13 mouse cellular contexts compared by ENCODE assay signal in genomic region chr13:49364716-49365115, GRCm38 (mm10). TPM values are rescaled to one million over a fixed set of nuclear protein-coding genes. Genes with fewer than 3 reads are reported as not detected.
DNase-seq lines count a peak whose midpoint lies in the region; ATAC-seq and TF ChIP-seq lines count a peak whose summit lies in the region.
"Had no signal": no experiment of that assay in that cellular context is flagged by ENCODE, and none has a peak within 500 bp of the region (broad histone marks: within the 10 kb centered on the region; RNA-seq: fewer than 3 reads in every experiment).

No protein-coding gene starts in this region.

- H3K4me1 ChIP-seq in kidney, adult 2 months (ENCODE audit: control insufficient read depth, insufficient read depth, low read length) = peaks cover 34% of the 10 kb centered on the region
- peaks cover 29% of the 10 kb centered on the region for H3K4me1 ChIP-seq in neural tube, embryonic 15.5 days
- peaks cover 14% of the 10 kb centered on the region; the same call in 1 of the 2 replicates for H3K4me1 ChIP-seq in hindbrain, embryonic 16.5 days (ENCODE audit: control insufficient read depth, insufficient read depth, low read depth, low read length)

- H3K79me2 ChIP-seq in C2C12 (ENCODE audit: control insufficient read depth, insufficient read depth) = peaks cover 100% of the 10 kb centered on the region

- H3K9me3 ChIP-seq in neural tube, embryonic 15.5 days (replicated peaks) = no peaks in the 10 kb centered on the region
- no peaks in the 10 kb centered on the region for H3K9me3 ChIP-seq in hindbrain, embryonic 16.5 days (ENCODE audit: control insufficient read depth, low read length)
- H3K9me3 ChIP-seq: limb, embryonic 13.5 days had no signal

- WGBS in kidney, adult 2 months = 39% methylated on average over 2 of the region's 2 CpGs
- 90% methylated on average over 2 of the region's 2 CpGs for WGBS in neural tube, embryonic 15.5 days
- 92% methylated on average over 2 of the region's 2 CpGs for WGBS in hindbrain, embryonic 16.5 days

- DNase-seq in kidney, adult 2 months = peak; percentile 52
- DNase-seq in kidney, adult 9 months = no peak
- DNase-seq in gastrocnemius, adult 8-10 months (ENCODE audit: low spot score in 2 of 2) = peak; percentile 80 to 84
- peak; percentile 58 for DNase-seq in heart, postnatal 4 days
- no peak for DNase-seq in embryo, embryonic 10.5 days (ENCODE audit: low spot score)
- DNase-seq: cerebellum, adult 9-10 months; thymus, postnatal 4 days had no signal

- H3K36me3 ChIP-seq in kidney, adult 2 months (ENCODE audit: control insufficient read depth, insufficient read depth, low read length) = no peaks in the 10 kb centered on the region
- H3K36me3 ChIP-seq in C2C12 (ENCODE audit: control insufficient read depth, insufficient read depth) = peaks cover 13% of the 10 kb centered on the region
- peaks cover 6% of the 10 kb centered on the region for H3K36me3 ChIP-seq in neural tube, embryonic 15.5 days
- H3K36me3 ChIP-seq in hindbrain, embryonic 16.5 days (ENCODE audit: control insufficient read depth, insufficient read depth, low read length) = 0 out of 2 replicates have a peak, but pooled peaks cover 4% of the 10 kb centered on the region

- no peaks in the 10 kb centered on the region for H3K27me3 ChIP-seq in kidney, adult 2 months (replicated peaks; ENCODE audit: control insufficient read depth, insufficient read depth, low read length)
- H3K27me3 ChIP-seq in C2C12 (ENCODE audit: control insufficient read depth, insufficient read depth, insufficient read length) = no peaks in the 10 kb centered on the region
- no peaks in the 10 kb centered on the region for H3K27me3 ChIP-seq in neural tube, embryonic 15.5 days (replicated peaks)
- H3K27me3 ChIP-seq in hindbrain, embryonic 16.5 days (replicated peaks; ENCODE audit: control insufficient read depth, insufficient read depth, low read length) = no peaks in the 10 kb centered on the region
- H3K27me3 ChIP-seq: CH12.LX; limb, embryonic 13.5 days had no signal

- H3K27ac ChIP-seq in kidney, adult 2 months (ENCODE audit: insufficient read depth, low read depth, low read length) = no peak overlapping the region
- H3K27ac ChIP-seq in neural tube, embryonic 15.5 days (replicated peaks) = no peak overlapping the region
- no peak overlapping the region for H3K27ac ChIP-seq in hindbrain, embryonic 16.5 days (ENCODE audit: low read depth, low read length)
- H3K27ac ChIP-seq: limb, embryonic 13.5 days had no signal

- H3K9ac ChIP-seq in neural tube, embryonic 15.5 days (replicated peaks) = no peak overlapping the region
- H3K9ac ChIP-seq in hindbrain, embryonic 16.5 days (ENCODE audit: low read depth, low read length) = no peak overlapping the region
- H3K9ac ChIP-seq: limb, embryonic 13.5 days had no signal

- H3ac ChIP-seq in C2C12 (ENCODE audit: control insufficient read depth, insufficient read length, low read depth) = no peak overlapping the region

- ATAC-seq in neural tube, embryonic 15.5 days (ENCODE audit: low FRiP score) = no peak
- ATAC-seq in hindbrain, embryonic 16.5 days = no peak

- no peak overlapping the region for H3K4me2 ChIP-seq in neural tube, embryonic 15.5 days
- no peak overlapping the region for H3K4me2 ChIP-seq in hindbrain, embryonic 16.5 days (ENCODE audit: low read length)
- H3K4me2 ChIP-seq: limb, embryonic 13.5 days; midbrain, embryonic 11.5 days had no signal

- H3K79me3 ChIP-seq in C2C12 (ENCODE audit: low read depth) = peaks cover 86% of the 10 kb centered on the region

- no peak overlapping the region for H3K4me3 ChIP-seq in kidney, adult 2 months (ENCODE audit: insufficient read depth, low read depth, low read length)
- H3K4me3 ChIP-seq in C2C12 (ENCODE audit: insufficient read depth, poor library complexity, severe bottlenecking) = no peak overlapping the region
- H3K4me3 ChIP-seq in neural tube, embryonic 15.5 days (replicated peaks) = no peak overlapping the region
- H3K4me3 ChIP-seq in hindbrain, embryonic 16.5 days (ENCODE audit: low read length) = no peak overlapping the region
- H3K4me3 ChIP-seq: limb, embryonic 13.5 days had no signal

- no peak for TF ChIP-seq POLR2A in kidney, adult 2 months (IDR thresholded peaks at IDR 0.05; ENCODE audit: low read depth, low read length)

- no peak for TF ChIP-seq CTCF in kidney, adult 2 months (conservative IDR thresholded peaks at IDR 0.05; ENCODE audit: insufficient read depth, insufficient read length, low read depth, low read length)
- TF ChIP-seq CTCF in C2C12 (IDR thresholded peaks at IDR 0.05; ENCODE audit: control insufficient read depth, insufficient read depth, insufficient read length) = no peak

TF ChIP-seq in C2C12, 6 proteins besides CTCF, POLR2A, EP300 and RAD21:
- TF ChIP-seq MYOD1 (IDR thresholded peaks at IDR 0.05; ENCODE audit: control insufficient read depth, insufficient read length, low read depth) (no peak), MAX (IDR thresholded peaks at IDR 0.05) (no peak), CEBPB (IDR thresholded peaks at IDR 0.05; ENCODE audit: low read depth) (peak; percentile 94), USF1 (IDR thresholded peaks at IDR 0.05; ENCODE audit: low read depth) (no peak), MYOG (IDR thresholded peaks at IDR 0.05; ENCODE audit: control insufficient read depth, extremely low read depth, insufficient read length) (no peak)

RNA-seq across cellular contexts. Expression of gene Bicd2, which starts 23.3 kb away (rescaled TPM):
- 17.0 and 17.6 TPM in 2 replicates for polyA plus RNA-seq in kidney, adult 2 months (2012; rRNA removed)
- 42.9 TPM for polyA plus RNA-seq in C2C12 (2012; fragmentation: generic; extraction: Trizol)
- total RNA-seq in gastrocnemius, adult 8-10 months (2022) = 10 to 100 TPM; 21.6 to 26.7 (median 24.6) TPM
- 10 to 100 TPM; 80.9 to 84.3 TPM for total RNA-seq in heart, postnatal 4 days (2021)
- 28.3 and 30.3 TPM in 2 replicates for polyA plus RNA-seq in neural tube, embryonic 15.5 days (2015; fragmentation: Nextera tagmentation; extraction: Ambion mirVana)
- 25.3 and 30.5 TPM in 2 replicates for polyA plus RNA-seq in hindbrain, embryonic 16.5 days (2015; fragmentation: Nextera tagmentation; extraction: Ambion mirVana)

RNA-seq across cellular contexts. Expression of gene Fgd3, which starts 44.6 kb away (rescaled TPM):
- 6.2 and 6.3 TPM in 2 replicates for polyA plus RNA-seq in kidney, adult 2 months (2012; rRNA removed)
- 44.8 TPM for polyA plus RNA-seq in C2C12 (2012; fragmentation: generic; extraction: Trizol)
- total RNA-seq in gastrocnemius, adult 8-10 months (2022) = 1 to 10 TPM in 2 of 4 experiments, under 1 TPM in 2; 0.34 to 1.5 (median 0.98) TPM
- under 1 TPM; 0.27 to 0.55 TPM for total RNA-seq in heart, postnatal 4 days (2021)
- 2.1 and 2.2 TPM in 2 replicates for polyA plus RNA-seq in neural tube, embryonic 15.5 days (2015; fragmentation: Nextera tagmentation; extraction: Ambion mirVana)
- polyA plus RNA-seq in hindbrain, embryonic 16.5 days (2015; fragmentation: Nextera tagmentation; extraction: Ambion mirVana) = 1.6 TPM in 2 replicates

RNA-seq across cellular contexts. Expression of gene Ippk, which starts 56.3 kb away (rescaled TPM):
- polyA plus RNA-seq in kidney, adult 2 months (2012; rRNA removed) = 6.5 and 7.1 TPM in 2 replicates
- 5.4 TPM for polyA plus RNA-seq in C2C12 (2012; fragmentation: generic; extraction: Trizol)
- total RNA-seq in gastrocnemius, adult 8-10 months (2022) = 1 to 10 TPM; 6.1 to 7.6 (median 7.0) TPM
- 1 to 10 TPM; 9.5 to 9.9 TPM for total RNA-seq in heart, postnatal 4 days (2021)
- 13.1 and 13.6 TPM in 2 replicates for polyA plus RNA-seq in neural tube, embryonic 15.5 days (2015; fragmentation: Nextera tagmentation; extraction: Ambion mirVana)
- 13.6 and 14.3 TPM in 2 replicates for polyA plus RNA-seq in hindbrain, embryonic 16.5 days (2015; fragmentation: Nextera tagmentation; extraction: Ambion mirVana)

Comparison
In these comparisons a context has a peak if more than half of its experiments do, and no peak if none do; other contexts are left out.
1. DNase-seq: peak in kidney, adult 2 months (single experiment), gastrocnemius, adult 8-10 months (2 of 2) and heart, postnatal 4 days (single experiment); none in kidney, adult 9 months (single experiment) and embryo, embryonic 10.5 days (single experiment).